Mouse (Mus musculus) neutrophil, adult 5-6 weeks (primary cell): Measurements from ENCODE around the gene Znrd1. TPM values are rescaled to one million over a fixed set of nuclear protein-coding genes. Genes with fewer than 3 reads are reported as not detected.

Experiments
- ATAC-seq: fragments of 151-379, 151-347 bp; 2 replicates; pipeline ENCODE4 v1.8.0; 2017; ENCODE audit warnings: mild to moderate bottlenecking, moderate TSS enrichment; ENCODE audit not compliant: insufficient number of reproducible peaks, poor library complexity, low FRiP score, severe bottlenecking; ENCODE audit errors: extremely low read depth
- total RNA-seq: library from RNA; stranded (forward); fragments of 200-1000 nt; gene quantifications from 2 replicates; pipeline ENCODE4 v1.2.3, GENCODE M21; 2017

Gene Znrd1
- total RNA-seq, 1 experiment from 2014 or later: 28.3 TPM

- no peak for ATAC-seq
These were observed 14.4 kb upstream of the Znrd1 start for GRCm38 (mm10) chr17:36972791-36973190.

- no peak for ATAC-seq
These were observed 13.0 kb upstream of the Znrd1 start for GRCm38 (mm10) chr17:36971172-36971850.

GRCm38 (mm10) chr17:36970316-36970890 lies 12.0 kb upstream of the Znrd1 start:
- no peak for ATAC-seq

- no peak for ATAC-seq
These were observed 8.5 kb upstream of the Znrd1 start for GRCm38 (mm10) chr17:36966875-36967274.

- no peak for ATAC-seq
These were observed 2.8 kb upstream of the Znrd1 start for GRCm38 (mm10) chr17:36961125-36961524.

- ATAC-seq: no peak
These were observed 525 bp upstream of the Znrd1 start for GRCm38 (mm10) chr17:36958884-36959283.

GRCm38 (mm10) chr17:36953062-36953461 lies 5.3 kb downstream of the Znrd1 start:
- no peak for ATAC-seq

GRCm38 (mm10) chr17:36952631-36953030 lies 5.7 kb downstream of the Znrd1 start:
- ATAC-seq: no peak

- peak; percentile 94 for ATAC-seq
These were observed 7.1 kb downstream of the Znrd1 start, which contains the start of gene Ppp1r11 for GRCm38 (mm10) chr17:36950981-36951947. Gene Ppp1r11 (minus strand): TSS chr17:36951741.

GRCm38 (mm10) chr17:36949265-36949664 lies 9.1 kb downstream of the Znrd1 start:
- no peak for ATAC-seq

- no peak for ATAC-seq
These were observed 10.1 kb downstream of the Znrd1 start for GRCm38 (mm10) chr17:36948286-36948685.

GRCm38 (mm10) chr17:36947051-36947819 lies 11.1 kb downstream of the Znrd1 start:
- no peak for ATAC-seq

GRCm38 (mm10) chr17:36944121-36944775 lies 14.1 kb downstream of the Znrd1 start:
- no peak for ATAC-seq

GRCm38 (mm10) chr17:36943691-36944090 lies 14.7 kb downstream of the Znrd1 start:
- ATAC-seq: no peak

- ATAC-seq: no peak
These were observed 15.4 kb downstream of the Znrd1 start, which contains the start of gene Rnf39 for GRCm38 (mm10) chr17:36942791-36943471. Gene Rnf39 (plus strand): TSS chr17:36942918.

GRCm38 (mm10) chr17:36942391-36942790 lies 16.0 kb downstream of the Znrd1 start:
- peak; percentile 31; the same call in 1 of the 2 replicates for ATAC-seq

GRCm38 (mm10) chr17:36938056-36938455 lies 20.3 kb downstream of the Znrd1 start:
- ATAC-seq: no peak

GRCm38 (mm10) chr17:36931806-36932205 lies 26.6 kb downstream of the Znrd1 start:
- ATAC-seq: no peak
